Mouse (Mus musculus) spleen, adult 2 months (tissue): ENCODE measurements at regions not wholly inside any gene's neighbourhood (a gene's known extent, or its start where the extent isn't known, plus 50 kb on each side); places are given as distances from the start of the nearest gene placed in this dataset.
"Not testable (repeated sequence)": the region's sequence is repeated elsewhere in the genome, so short reads cannot be mapped to it uniquely, and the experiment has no call there.

Experiments used
- DNase-seq, 2 experiments: peaks; one replicate each; pipeline versions ENCODE4 v3.0.0 to v3.0.0-alpha.2; 2012 to 2021; ENCODE audit warnings: low spot score in 2 of 2, low read depth in 1 of 2
- H3K27ac ChIP-seq: fragments of 200-500 bp; 2 replicates; pipeline ENCODE4 v1.5.1; 2012; ENCODE audit warnings: low read length, inconsistent platforms; ENCODE audit not compliant: insufficient read depth
- H3K27me3 ChIP-seq: fragments of 200-500 bp; 2 replicates; pipeline ENCODE4 v1.6.1; 2012; ENCODE audit warnings: mild to moderate bottlenecking, moderate library complexity, low read length, inconsistent platforms; ENCODE audit not compliant: control insufficient read depth, insufficient read depth
- H3K36me3 ChIP-seq: fragments of 200-500 bp; 2 replicates; pipeline ENCODE4 v1.6.1; 2012; ENCODE audit warnings: mild to moderate bottlenecking, low read length, inconsistent platforms; ENCODE audit not compliant: control insufficient read depth, insufficient read depth
- H3K4me1 ChIP-seq: fragments of 200-500 bp; 2 replicates; pipeline ENCODE4 v1.6.1; 2011; ENCODE audit warnings: inconsistent platforms; ENCODE audit not compliant: control insufficient read depth, insufficient read depth, insufficient read length
- H3K4me3 ChIP-seq: fragments of 200-500 bp; 2 replicates; pipeline ENCODE4 v1.5.1; 2011; ENCODE audit warnings: mild to moderate bottlenecking, inconsistent platforms; ENCODE audit not compliant: insufficient read depth, insufficient read length; ENCODE audit errors: extremely low read depth
- CTCF ChIP-seq: fragments of 200-500 bp; IDR thresholded peaks from 2 replicates; pipeline ENCODE4 v1.5.1; 2011; ENCODE audit warnings: mild to moderate bottlenecking, inconsistent platforms; ENCODE audit not compliant: insufficient read depth, insufficient read length, insufficient replicate concordance; ENCODE audit errors: extremely low read depth
- POLR2A ChIP-seq: fragments of 200-500 bp; IDR thresholded peaks from 2 replicates; pipeline ENCODE4 v1.6.1; 2011; ENCODE audit warnings: low read depth, low read length, inconsistent platforms
- WGBS: fragments of 180-500 bp; shearing (Covaris S2); methylation state at CpG from one replicate; pipeline ENCODE4 v1.1.7; 2018; 5-methylcytosine and 5-hydroxymethylcytosine counted together

DNA sequence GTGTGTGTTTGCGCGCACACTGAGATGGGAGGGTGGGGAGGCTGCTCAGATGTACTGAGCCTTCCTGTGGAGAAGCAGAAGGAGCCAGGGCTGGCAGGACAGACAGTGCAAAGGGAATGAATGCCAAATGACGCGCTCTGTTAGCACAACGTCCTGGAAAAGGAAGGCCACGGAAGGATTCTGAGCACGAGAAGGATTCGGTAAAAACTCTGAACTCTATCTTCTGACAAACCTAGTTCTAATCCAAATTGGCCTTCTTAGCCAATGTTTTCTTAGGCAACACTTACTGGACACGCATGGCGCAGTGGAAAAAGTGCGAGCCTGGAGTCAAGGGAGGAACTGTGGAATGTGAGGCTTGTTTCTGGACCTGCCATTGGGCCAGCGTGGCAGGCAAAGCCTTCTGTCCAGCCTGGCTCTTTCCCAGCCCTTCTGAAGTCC is 503.0 kb downstream of the Gja1 start:
- DNase-seq = no peak
- WGBS = 60% methylated on average over 12 of the region's 12 CpGs
- TF ChIP-seq CTCF (no peak), POLR2A (no peak)
- Histone ChIP-seq H3K36me3 (no peaks in the 10 kb centered on the region), H3K27me3 (no peaks in the 10 kb centered on the region), H3K4me3 (no peak overlapping the region), H3K4me1 (no peaks in the 10 kb centered on the region), H3K27ac (no peak overlapping the region)

GRCm38 (mm10) chr10:56884456-56885410 is 507.6 kb downstream of the Gja1 start:
- Histone ChIP-seq H3K27ac (no peak overlapping the region), H3K4me1 (no peaks in the 10 kb centered on the region), H3K36me3 (no peaks in the 10 kb centered on the region), H3K27me3 (no peaks in the 10 kb centered on the region), H3K4me3 (no peak overlapping the region)
- TF ChIP-seq POLR2A = no peak
- 78% methylated on average over 4 of the region's 4 CpGs for WGBS
- no peak for DNase-seq

- 93% methylated on average over 2 of the region's 2 CpGs for WGBS
- not testable (repeated sequence) for H3K27ac ChIP-seq, H3K36me3 ChIP-seq, H3K4me3 ChIP-seq, H3K27me3 ChIP-seq, DNase-seq, H3K4me1 ChIP-seq
Measured at GRCm38 (mm10) chr10:56891530-56891929, 514.4 kb downstream of the Gja1 start.

- no peaks in the 10 kb centered on the region for H3K27me3 ChIP-seq
- no peaks in the 10 kb centered on the region for H3K36me3 ChIP-seq
- H3K27ac ChIP-seq = no peak overlapping the region
- H3K4me3 ChIP-seq = no peak overlapping the region
- H3K4me1 ChIP-seq = no peaks in the 10 kb centered on the region
- WGBS = 92% methylated on average over 10 of the region's 10 CpGs
- no peak for TF ChIP-seq CTCF
- no peak for TF ChIP-seq POLR2A
- DNase-seq = no peak
Measured at GRCm38 (mm10) chr10:56892666-56893209, 515.6 kb downstream of the Gja1 start.

- DNase-seq = no peak
- 87% methylated on average over 8 of the region's 8 CpGs for WGBS
- Histone ChIP-seq H3K36me3 (no peaks in the 10 kb centered on the region), H3K27me3 (no peaks in the 10 kb centered on the region), H3K4me3 (no peak overlapping the region), H3K4me1 (no peaks in the 10 kb centered on the region), H3K27ac (no peak overlapping the region)
- TF ChIP-seq POLR2A = no peak
- TF ChIP-seq CTCF = no peak
Measured at GRCm38 (mm10) chr10:56893210-56893705, 516.1 kb downstream of the Gja1 start.

GRCm38 (mm10) chr10:56899640-56900274 is 522.6 kb downstream of the Gja1 start:
- no peak overlapping the region for H3K27ac ChIP-seq
- no peaks in the 10 kb centered on the region for H3K36me3 ChIP-seq
- no peaks in the 10 kb centered on the region for H3K27me3 ChIP-seq
- no peak for TF ChIP-seq CTCF
- no peak for TF ChIP-seq POLR2A
- no peak for DNase-seq
- no peak overlapping the region for H3K4me3 ChIP-seq
- 85% methylated on average over 5 of the region's 5 CpGs for WGBS
- no peaks in the 10 kb centered on the region for H3K4me1 ChIP-seq

DNA sequence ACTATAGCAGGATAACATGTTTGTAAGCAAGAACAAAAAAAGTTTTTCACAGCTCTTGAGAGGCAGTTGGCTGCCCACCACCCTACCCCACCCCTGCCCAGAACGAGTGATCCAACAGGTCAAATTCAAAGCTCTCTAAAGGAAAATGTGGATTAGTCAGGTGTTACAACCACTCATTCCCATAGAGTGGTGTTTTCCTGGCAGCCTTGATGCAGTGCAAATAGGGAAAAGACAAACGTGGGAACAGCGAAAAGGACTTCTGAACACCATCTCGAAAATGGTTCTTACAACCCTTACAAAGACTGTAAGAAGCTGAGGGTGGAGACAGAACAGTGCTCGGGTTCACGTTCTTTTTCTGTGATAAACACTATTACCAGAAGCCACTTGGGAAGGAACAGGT is 523.8 kb downstream of the Gja1 start:
- H3K27ac ChIP-seq = no peak overlapping the region
- DNase-seq = no peak
- TF ChIP-seq CTCF = no peak
- H3K27me3 ChIP-seq = no peaks in the 10 kb centered on the region
- no peak overlapping the region for H3K4me3 ChIP-seq
- no peaks in the 10 kb centered on the region for H3K4me1 ChIP-seq
- no peaks in the 10 kb centered on the region for H3K36me3 ChIP-seq
- WGBS = 90% methylated on average over 6 of the region's 6 CpGs
